Mouse (Mus musculus) ovary, postnatal 10 days (tissue): ENCODE measurements around the gene Adi1.

Source experiments
- DNase-seq: peaks from one replicate; pipeline ENCODE4 v3.0.0; 2022; ENCODE audit warnings: low spot score

Adi1 gene

DNA sequence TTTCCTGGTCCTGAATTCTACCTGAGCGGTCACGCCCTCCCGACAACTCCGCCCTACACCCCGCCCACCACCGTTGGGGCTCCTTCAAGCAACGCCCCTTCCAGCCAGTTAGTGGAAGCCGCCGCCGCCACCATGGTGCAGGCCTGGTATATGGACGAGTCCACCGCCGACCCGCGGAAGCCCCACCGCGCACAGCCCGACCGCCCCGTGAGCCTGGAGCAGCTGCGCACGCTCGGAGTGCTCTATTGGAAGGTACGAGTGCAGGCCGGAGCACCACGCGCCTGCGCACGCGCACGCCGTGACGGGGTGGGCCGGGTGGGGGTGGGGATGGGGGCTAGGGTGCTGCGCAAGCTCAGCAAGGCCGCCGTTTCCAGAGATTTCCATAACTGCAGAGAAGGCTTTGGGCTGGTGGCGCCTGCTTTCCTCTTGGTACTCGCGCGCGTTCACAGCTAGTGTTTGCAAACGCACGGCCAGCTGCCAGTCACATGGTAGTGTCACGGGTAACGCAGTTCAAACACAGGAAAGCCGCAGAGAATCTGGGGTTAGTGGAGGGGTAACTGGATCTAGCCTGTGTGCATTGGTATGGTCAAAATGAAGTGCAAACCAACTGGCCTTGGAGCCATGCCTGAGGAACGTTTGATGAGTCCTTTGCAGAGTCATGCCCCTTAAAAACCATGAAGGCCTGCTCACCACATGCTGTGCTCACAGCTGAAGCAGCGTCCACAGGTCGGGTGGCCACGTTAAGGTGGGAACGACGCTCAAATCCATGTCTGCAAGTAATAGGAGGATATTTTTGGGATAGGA lies at the start of gene Adi1:
Adi1 (plus strand) TSS at position 111 of the 804 bp plus-strand sequence.
- peak; percentile 68 for DNase-seq

DNA sequence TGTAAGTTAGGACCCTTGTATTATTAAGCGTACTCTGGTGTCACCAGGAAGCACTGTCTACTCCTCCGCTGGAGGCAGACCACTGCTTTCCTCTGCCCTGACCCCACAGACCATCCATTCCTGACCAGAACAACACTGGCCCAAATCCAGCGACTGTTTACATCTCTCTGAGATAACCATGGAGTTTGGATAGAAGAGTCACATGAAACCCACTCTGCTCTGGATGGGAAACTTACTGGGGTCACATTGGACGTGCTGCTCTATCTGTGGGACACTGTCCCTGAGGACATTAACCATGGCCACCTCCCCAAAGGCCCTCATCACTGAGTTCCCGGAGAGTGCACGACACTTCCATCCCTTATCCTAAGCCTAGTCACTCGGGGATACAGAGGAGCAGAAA lies 49.6 kb upstream of the Adi1 start:
- no peak for DNase-seq

DNA sequence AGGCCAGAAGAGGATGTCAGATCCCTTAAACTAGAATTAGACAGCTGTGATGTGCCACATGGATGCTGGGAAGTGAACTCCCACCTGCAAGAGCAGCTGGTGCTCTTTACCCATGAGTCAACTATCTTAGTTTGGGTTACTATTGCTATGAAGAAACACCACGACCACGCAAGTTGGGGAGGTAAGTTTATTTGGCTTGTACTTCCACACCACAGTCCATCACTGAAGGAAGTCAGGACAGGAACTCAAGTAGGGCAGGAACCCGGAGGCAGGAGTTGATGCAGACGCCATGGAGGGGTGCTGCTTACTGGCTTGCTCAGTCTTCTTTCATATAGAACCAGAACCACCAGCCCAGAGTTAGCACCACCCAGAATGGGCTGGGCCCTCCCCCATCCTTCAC lies 47.9 kb upstream of the Adi1 start:
- no peak for DNase-seq

DNA sequence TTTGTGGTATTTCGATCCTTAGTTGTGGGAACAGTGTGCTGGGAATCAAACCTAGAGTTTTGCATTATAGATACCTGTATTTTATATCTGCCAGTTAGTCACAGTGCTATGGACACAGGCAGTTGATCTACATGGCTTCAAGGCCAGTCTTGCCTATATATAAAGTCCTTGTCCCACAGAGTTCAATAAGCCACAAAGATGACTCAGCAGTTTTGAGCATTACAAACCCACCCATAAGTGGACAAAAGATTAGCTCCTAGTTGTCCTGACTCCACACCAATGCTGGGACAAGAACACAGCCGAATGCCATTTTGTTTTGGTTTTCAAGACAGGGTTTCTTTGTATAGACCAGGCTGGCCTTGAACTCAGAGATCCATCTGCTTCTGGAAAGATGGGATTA lies 46.6 kb upstream of the Adi1 start:
- no peak for DNase-seq

DNA sequence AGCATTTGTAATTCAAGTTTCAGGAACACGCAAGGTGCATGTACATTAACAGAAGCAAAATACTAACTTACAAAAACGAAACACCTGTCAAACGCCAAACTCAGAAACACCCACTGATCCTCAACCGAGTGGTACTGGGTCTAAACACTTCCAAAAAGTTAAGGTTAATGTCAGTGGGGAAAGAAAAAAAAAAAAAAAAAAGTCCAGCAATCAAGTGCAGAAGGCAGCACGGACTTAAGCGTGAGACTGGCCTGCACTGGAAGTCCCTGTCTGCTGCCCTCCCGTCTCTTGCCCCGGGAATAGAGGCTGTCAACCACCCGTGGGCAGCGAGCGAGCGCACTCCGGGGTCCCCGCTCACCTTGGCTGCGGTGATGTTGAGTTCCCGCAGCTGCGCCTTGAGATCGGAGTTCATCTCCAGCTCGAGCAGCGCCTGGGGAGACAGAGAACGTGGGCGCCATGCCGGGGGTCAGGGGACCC lies 39.9 kb upstream of the Adi1 start:
- DNase-seq, result no peak

DNA sequence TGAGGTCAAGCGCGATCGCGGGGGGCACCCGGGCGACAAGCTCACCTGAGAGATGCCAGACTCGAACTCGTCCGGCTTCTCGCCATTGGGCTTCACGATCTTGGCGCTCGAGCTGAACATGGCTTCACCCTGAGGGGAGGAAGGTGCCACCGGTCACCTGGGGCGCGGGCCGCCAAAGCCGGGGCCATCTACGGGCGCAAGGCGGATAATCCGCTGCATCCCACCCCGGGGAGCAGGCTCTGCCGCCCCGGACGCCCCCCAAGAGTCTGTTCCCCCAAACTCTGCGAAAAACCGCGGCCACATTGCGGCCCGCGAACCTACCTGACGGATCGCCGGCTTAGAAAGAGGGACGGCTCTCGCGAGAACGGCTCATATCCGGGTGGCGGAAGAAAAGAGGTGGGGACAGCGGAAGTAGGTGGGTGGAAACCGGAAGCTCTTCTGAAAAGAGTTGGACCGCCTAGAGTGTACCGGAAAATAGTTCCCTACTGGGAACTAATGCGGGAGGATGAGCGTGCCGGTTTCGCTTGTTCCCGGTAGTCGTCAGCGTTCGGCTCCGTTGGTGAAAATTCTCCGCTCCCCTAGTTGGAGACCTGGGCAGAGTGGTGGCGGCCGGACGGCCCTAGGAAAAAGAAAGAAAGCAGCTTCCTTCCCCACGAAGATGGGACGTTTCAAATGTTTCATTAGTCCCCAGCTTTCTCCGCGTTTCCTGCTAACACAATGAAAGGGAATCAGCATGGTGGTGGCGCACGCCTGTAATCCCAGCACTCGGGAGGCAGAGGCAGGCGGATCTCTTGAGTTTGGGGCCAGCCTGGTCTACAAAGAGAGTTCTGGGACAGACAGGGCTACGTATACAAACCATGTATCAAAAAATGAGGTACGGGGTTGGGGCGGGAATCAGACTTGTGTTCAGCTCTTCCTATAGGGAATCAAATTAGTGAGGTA lies 39.2 kb upstream of the Adi1 start, which contains the start of gene Rps7:
Rps7 (minus strand) TSS at position 419 of the 942 bp plus-strand sequence.
- DNase-seq, result peak; percentile 84

DNA sequence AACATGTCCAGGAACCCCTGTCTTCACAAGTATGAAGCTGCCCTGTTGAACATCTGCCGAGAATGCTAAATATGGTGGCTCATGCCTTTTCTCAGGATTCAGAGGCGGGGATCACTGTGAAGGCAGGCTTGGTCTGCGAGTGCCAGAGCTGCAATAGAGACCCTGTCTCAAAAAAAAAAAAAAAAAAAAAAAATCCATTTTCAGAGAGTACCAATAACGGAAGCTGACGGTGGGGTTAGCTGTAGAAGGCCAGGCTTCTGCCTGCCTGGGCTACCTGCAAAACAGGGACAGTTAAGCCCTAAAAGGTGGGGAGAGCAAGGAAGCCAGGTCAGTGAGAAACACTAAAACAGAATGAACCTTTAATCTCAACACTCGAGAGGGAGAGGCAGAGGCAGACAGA lies 38.5 kb upstream of the Adi1 start:
- no peak for DNase-seq

DNA sequence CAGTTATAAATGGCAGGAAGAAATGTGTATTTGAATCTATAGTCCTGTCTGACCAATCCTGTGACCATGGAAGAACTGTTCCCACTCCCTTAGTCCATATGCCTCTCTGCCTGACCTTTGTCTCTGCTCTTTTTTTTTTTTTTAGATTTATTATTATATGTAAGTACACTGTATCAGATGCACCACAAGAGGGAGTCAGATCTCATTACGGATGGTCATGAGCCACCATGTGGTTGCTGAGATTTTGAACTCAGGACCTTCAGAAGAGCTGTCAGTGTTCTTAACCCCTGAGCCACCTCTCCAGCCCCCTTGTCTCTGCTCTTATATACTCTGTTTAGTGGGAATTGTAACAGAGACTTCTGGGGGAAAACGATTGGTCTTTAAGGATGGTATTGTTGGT lies 36.3 kb upstream of the Adi1 start:
- no peak for DNase-seq

DNA sequence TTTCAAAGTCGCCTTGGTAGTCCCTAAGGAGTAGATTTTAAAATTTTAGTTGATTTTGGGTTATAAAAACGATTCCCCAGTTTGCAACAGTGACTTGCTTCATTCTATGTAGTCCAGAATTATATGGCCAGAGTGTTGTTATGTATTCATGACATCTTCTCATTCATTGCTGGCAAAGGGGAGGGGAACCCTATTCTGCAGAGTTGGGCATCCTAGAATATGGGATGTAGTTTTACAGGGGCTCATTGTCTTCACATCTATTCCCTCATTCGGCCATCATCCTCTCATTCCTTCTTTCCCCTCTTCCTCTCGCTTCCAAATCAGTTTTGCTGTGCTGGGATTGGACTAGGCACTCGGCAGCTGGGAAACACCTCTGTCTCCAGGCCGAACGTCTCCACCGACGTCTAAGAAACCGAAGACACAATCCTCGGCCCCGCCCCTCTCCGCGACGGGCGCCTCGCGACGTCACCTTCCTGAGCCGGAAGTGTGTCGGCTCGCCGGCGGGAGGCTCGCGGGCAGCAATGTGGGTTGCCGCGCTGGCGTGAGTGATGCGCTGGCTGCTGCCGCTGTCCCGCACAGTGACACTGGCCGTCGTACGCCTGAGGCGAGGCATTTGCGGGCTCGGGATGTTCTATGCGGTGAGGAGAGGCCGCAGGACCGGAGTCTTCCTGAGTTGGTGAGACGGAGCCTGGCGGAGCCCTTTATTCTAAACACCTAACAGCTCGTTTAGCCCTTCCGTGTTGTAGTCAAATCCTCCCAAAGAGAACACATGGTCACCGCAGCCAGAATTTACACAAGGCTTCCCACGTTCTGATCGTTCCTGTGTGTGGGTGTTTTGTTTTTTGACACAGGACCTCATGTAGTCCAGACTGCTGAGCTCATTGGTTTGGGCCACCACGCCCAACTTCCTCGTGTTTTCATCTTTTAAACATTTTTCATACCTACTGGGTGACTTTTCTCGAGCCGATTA lies 25.6 kb upstream of the Adi1 start, which contains the start of gene Rnaseh1:
Rnaseh1 (plus strand) TSS at position 462 of the 970 bp plus-strand sequence.
- peak; percentile 70 for DNase-seq

DNA sequence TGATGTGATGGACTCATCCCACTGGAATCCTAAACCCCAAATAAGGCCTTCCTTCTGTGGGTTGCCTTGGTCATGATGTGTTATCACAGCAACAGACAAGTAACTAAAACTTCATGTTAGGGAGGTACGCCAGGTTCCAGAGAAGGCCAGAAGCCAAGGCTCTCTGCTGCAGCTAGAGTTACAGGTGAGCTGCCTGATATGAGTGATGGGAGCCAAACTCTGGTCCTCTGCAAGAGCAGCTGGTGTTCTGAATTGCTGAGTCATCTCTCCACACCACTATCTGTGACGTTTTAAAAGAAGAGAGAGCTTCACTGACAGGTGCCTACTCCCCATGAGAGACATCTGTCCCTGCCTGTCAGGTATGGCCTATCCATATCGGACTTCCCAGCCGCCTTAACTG lies 12.4 kb upstream of the Adi1 start:
- DNase-seq, result no peak

DNA sequence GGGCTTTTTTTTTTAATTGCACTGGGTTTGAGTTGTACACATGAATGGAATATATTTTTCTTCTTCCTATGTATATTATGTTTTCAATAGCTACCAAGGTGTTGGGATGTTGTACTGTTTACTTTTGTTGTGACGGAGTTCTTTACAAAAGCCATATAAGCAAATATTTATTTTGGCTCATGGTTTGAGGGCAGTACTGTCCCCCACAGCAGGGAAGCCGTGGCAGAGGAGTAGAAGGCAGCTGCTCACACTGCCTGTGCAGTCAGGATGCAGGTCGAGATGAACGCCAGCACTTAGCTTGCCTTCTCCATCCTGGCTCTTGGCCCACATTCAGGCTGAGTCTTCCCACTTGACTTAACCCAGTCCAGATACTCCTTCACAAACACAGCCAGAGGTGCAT lies 8.3 kb upstream of the Adi1 start:
- DNase-seq, result no peak

DNA sequence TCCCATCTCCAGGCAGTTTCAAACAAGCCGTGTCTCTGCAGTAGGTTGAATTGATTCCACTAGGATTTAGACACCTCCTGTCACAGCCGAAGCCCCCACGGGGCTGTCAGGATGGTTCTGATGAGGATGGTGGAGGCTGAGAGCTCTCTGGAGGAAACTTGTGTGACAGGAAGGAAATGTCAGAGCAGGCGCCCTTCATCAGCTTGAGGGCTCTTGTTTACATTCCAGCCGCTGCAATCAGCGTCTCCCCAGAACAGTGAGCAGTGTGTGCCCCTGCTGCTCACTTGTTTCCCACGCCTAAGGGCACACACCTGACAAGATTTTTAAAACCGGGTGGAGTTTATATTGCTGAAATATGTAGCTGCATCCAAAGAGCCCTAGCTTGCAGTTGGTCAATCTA lies 7.7 kb upstream of the Adi1 start:
- DNase-seq, result no peak

DNA sequence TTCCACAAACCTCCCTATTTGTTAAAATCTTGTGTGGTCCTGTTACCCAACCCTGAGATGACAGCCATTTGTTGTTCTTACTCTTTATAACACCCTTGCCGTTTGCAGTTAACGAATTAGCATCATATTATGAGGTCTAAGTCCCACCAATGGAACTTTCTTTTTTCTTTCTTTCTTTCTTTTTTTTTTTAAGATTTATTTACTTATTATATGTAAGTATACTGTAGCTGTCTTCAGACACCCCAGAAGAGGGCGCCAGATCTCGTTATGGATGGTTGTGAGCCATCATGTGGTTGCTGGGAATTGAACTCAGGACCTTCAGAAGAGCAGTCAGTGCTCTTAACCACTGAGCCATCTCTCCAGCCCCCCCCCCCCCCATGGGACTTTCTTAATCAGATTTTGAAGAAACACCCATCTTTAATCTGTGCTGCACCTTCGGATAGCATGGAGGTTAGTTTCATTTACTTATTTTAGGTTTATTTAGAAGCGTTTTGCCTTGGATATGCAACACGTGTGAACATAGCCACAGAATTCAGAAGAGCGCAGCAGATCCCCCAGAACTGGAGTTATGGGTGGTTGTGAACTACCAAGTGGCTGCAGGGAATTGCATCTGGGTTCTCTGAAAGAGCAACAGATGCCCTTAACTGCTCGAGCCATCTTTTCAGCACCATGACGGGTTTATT lies 852 bp upstream of the Adi1 start:
- no peak for DNase-seq

DNA sequence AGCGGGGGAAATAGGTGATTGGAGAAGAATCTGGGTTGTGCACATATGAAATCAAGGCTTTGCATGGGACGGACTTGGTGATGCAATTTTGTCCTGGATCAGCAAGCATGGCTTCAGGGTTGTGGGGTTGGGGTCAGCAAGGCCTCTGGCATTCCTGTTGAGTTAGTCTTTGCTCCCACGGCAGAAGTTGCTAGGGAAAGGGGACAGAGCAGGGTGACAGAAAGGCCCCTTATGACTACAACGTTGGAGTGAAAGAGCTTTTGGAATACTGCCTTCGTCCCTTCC lies 836 bp downstream of the Adi1 start:
- DNase-seq, result no peak

DNA sequence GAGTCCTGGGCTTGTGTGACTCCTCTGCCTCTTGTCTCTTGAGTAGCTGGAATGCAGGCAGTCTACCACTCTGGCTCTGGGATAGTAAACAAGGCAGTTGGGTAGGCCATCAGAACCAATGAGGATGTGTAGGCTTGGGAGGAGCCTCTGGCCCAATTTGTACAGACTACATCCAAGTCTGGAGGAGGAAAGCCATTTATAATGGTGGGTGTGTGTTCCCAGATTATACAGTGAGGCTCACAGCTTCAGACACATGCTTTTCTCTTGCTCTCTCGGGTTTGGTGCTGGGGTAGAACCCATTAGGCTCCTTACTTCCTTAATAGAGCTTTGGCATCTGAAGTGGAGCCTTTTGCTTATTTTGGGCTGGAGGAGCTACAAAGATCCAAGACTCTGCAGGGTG lies 9.6 kb downstream of the Adi1 start:
- no peak for DNase-seq

DNA sequence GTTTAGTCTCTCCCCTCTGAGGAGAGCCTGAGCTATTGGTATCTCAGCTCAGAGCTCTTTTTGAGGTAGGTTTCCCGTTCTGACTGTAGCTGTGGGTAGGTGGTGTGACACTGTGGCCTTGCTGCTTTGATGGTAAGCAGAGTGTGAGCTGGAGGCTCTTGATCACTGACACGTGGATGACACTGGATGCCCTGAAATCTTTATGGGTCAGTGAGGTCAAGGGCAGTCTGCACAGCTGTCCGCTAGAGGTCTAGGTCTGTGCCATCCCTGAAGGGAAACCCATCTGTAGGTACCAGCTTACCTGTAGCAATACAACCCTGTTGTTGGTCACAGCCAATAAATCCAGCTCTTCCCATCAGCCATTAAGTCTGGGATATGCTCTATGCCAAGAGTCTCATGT lies 10.7 kb downstream of the Adi1 start:
- DNase-seq, result no peak

DNA sequence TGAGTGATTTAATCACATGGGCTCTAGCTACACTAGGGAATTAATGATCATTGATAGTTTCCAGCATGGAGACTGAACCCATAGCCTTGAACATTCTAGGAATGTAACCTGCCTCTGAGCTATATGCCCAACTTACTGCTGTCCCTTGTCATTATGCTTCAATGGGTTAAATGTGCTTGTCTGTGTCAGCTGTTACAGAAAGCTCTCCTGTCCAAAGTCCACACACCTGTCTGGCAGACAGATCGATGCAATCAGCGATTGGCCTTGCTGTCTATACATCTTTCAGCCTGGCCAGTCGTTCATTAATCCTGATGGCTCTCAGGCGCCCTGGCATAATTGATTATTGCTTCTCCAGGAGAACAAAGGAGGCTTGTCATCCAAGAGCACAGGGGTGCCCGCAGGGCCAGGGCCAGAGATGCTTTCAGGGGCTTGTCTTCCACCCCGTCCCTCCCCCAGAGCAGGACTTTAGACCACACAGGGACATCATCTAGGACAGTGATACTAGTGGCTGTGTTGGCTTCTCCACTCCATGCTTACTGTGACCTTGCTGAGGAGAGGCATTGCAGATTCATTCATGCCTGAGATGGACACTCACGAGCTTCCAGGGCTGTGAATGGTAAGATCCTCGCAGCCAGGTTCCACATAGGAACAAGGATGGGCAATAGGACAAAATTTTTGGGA lies 11.3 kb downstream of the Adi1 start:
- no peak for DNase-seq

DNA sequence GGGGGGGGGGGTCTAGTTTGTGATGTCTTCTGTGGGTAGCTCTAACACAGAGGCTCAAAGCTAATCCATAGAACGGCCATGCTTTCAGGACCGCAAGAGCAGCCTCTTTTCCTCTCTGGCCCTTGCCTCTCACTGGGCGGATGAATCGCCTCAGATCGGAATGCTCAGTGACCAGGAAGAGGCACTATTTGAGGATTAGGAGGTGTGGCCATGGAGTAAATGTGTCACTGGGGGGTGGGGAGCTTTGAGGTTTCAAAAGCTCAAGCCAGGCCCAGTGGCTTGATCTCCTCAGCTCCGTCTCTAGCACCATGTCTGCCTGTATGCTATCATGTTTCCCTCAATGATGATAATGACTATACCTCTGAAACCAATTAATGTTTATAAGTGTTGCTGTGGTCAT lies 14.0 kb downstream of the Adi1 start:
- no peak for DNase-seq

DNA sequence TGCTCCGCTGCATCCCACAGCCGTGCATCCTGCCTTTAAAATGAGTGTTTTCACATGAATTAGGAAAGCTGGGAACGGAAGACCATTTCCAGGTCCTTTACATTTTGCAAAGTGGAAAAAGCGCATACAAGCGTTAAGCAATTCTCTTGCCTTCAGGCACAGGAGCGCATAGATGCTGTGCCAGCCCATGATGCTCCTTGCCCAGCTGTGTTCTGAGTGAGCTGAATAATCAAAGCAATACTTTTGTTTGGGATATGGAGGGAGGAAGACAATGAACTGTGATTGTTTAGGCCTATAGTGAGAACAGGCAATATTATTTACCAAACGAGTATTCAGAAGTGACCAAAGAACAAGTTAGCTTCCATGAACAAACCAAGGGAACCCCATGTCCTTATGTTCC lies 15.7 kb downstream of the Adi1 start:
- DNase-seq, result no peak

DNA sequence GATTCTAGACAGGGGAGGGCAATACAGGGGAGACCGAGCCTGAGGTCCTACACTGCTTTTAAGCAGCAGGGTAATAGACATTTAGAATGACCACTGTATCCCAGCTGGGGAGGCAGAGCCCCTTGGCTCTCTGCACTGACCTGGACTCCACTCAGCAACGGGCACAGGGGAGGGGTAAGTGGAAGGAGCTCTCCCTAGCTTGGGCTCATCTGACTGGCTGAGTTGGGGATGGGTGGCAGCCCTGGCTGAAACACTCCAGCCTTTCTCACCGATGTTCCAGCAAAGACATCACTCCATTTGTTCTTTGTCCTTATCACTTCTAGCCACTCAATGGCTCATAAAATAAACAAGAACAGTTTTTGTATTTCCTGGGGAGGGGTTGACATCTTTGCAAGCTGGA lies 18.7 kb downstream of the Adi1 start:
- no peak for DNase-seq

DNA sequence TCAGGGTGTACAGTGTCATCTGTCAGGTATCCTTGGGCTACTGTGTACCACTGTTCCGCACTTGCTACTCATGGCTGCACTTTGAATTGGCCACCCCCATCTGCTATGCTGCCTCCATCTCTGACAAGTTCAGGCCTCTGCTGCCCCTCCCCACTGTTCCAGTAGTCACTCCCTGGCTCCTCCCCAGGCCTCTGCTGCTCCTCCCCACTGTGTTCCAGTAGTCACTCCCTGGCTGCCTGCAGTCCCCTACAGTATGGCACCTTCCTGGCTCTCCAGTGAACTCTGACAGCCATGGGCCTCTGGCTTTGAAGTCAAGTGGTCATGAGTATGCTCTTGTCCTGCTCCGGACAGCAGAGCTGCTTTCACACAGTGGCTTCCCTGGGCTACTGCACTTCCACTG lies 19.2 kb downstream of the Adi1 start:
- DNase-seq, result no peak
